Mouse (Mus musculus): ENCODE data around the gene Sars. TPM values are rescaled to one million over a fixed set of nuclear protein-coding genes. Genes with fewer than 3 reads are reported as not detected.

The Sars gene
- total RNA-seq, 1 experiment = 204 TPM

DNA sequence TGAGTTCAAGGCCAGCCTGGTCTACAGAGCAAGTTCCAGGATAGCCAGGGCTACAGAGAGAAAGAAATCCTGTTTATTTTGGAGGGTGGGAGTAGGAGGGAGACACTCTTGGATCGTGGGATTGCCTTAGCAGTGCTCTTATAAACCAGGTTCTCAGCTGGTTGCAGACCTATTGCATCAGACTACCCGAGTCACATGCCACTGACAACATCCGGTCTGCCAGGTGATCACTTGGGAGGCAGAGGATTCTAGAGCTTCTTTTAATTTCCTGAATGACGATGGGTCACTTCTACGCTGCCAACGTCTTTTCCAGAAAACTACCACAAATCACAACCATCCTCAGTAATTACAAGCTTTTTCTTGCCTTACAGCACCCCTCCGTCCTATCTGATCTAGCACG lies 980 bp downstream of the Sars start:
- Histone ChIP-seq H3K9me3 (ENCODE audit: control insufficient read depth, insufficient read depth, low read depth, low read length) (no peaks in the 10 kb centered on the region), H3K27ac (ENCODE audit: insufficient read depth, low read depth, low read length, poor library complexity, severe bottlenecking) (peak overlapping the region; percentile 73; the same call in 1 of the 2 replicates), H3K4me1 (ENCODE audit: control insufficient read depth in 2 of 2, insufficient read depth in 2 of 2, low read length in 2 of 2, poor library complexity in 1 of 2) (peaks cover 0 to 14% of the 10 kb centered on the region in 2 experiments; a peak in 3 of 4 replicates), H3K36me3 (ENCODE audit: control insufficient read depth, insufficient read depth, low read length, poor library complexity, severe bottlenecking) (peaks cover 11% of the 10 kb centered on the region; the same call in 1 of the 2 replicates), H3K4me3 (ENCODE audit: insufficient read depth in 1 of 2, low read depth in 1 of 2, low read length in 2 of 2, poor library complexity in 1 of 2, severe bottlenecking in 1 of 2) (peak overlapping the region; percentile 86 to 96), H3K9ac (ENCODE audit: insufficient read depth, low read depth, low read length, poor library complexity, severe bottlenecking) (peak overlapping the region; percentile 88)
- in situ Hi-C loops (cut with MboI; ENCODE audit: low sequenced_read_pairs in 2 of 2, unreplicated experiment in 2 of 2) = no loop called here
- TF ChIP-seq ZNF384 (IDR thresholded peaks at IDR 0.05; ENCODE audit: low read depth, low read length) = no peak
- no peak for TF ChIP-seq HCFC1 (IDR thresholded peaks at IDR 0.05; ENCODE audit: borderline replicate concordance, insufficient read depth, low read length)
- TF ChIP-seq ZC3H11A (IDR thresholded peaks at IDR 0.05; ENCODE audit: borderline replicate concordance, low read depth, low read length) = no peak
- no peak for TF ChIP-seq CHD2 (IDR thresholded peaks at IDR 0.05; ENCODE audit: low read depth, low read length)
- TF ChIP-seq MAFK (IDR thresholded peaks at IDR 0.05; ENCODE audit: insufficient read depth, low read depth, low read length) = no peak
- no peak for DNase-seq (ENCODE audit: low read depth, low spot score)

DNA sequence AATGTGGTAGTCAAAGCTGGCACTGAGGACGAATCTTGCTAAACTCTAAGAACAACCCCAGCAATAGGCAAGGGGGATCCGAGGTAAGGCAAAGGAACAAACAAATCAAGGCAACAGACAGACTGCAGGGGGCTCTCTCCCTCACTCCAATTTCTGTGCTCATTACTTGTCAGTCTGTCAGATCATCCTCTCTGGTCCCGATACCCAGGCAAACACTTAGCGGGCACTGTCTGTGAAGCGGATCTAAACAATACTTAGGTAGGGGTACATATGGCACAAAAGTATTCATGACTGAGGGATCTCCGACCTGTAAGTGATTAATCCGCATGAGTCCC lies 8.7 kb downstream of the Sars start:
- TF ChIP-seq MAFK (IDR thresholded peaks at IDR 0.05; ENCODE audit: insufficient read depth, low read depth, low read length) = no peak
- no peak for TF ChIP-seq HCFC1 (IDR thresholded peaks at IDR 0.05; ENCODE audit: borderline replicate concordance, insufficient read depth, low read length)
- TF ChIP-seq ZNF384 (IDR thresholded peaks at IDR 0.05; ENCODE audit: low read depth, low read length) = no peak
- TF ChIP-seq ZC3H11A (IDR thresholded peaks at IDR 0.05; ENCODE audit: borderline replicate concordance, low read depth, low read length) = no peak
- TF ChIP-seq CHD2 (IDR thresholded peaks at IDR 0.05; ENCODE audit: low read depth, low read length) = no peak
- H3K27ac ChIP-seq (ENCODE audit: insufficient read depth, low read depth, low read length, poor library complexity, severe bottlenecking) = no peak overlapping the region
- H3K9me3 ChIP-seq (ENCODE audit: control insufficient read depth, insufficient read depth, low read depth, low read length) = no peaks in the 10 kb centered on the region
- H3K9ac ChIP-seq (ENCODE audit: insufficient read depth, low read depth, low read length, poor library complexity, severe bottlenecking) = no peak overlapping the region
- H3K4me3 ChIP-seq (ENCODE audit: insufficient read depth in 1 of 2, low read depth in 1 of 2, low read length in 2 of 2, poor library complexity in 1 of 2, severe bottlenecking in 1 of 2) = no peak overlapping the region
- in situ Hi-C loops (cut with MboI; ENCODE audit: low sequenced_read_pairs in 2 of 2, unreplicated experiment in 2 of 2) = no loop called here
- H3K4me1 ChIP-seq (ENCODE audit: control insufficient read depth in 2 of 2, insufficient read depth in 2 of 2, low read length in 2 of 2, poor library complexity in 1 of 2) = peaks cover 7 to 10% of the 10 kb centered on the region in 2 experiments
- H3K36me3 ChIP-seq (ENCODE audit: control insufficient read depth, insufficient read depth, low read length, poor library complexity, severe bottlenecking) = peaks cover 51% of the 10 kb centered on the region
- no peak for DNase-seq (ENCODE audit: low read depth, low spot score)

DNA sequence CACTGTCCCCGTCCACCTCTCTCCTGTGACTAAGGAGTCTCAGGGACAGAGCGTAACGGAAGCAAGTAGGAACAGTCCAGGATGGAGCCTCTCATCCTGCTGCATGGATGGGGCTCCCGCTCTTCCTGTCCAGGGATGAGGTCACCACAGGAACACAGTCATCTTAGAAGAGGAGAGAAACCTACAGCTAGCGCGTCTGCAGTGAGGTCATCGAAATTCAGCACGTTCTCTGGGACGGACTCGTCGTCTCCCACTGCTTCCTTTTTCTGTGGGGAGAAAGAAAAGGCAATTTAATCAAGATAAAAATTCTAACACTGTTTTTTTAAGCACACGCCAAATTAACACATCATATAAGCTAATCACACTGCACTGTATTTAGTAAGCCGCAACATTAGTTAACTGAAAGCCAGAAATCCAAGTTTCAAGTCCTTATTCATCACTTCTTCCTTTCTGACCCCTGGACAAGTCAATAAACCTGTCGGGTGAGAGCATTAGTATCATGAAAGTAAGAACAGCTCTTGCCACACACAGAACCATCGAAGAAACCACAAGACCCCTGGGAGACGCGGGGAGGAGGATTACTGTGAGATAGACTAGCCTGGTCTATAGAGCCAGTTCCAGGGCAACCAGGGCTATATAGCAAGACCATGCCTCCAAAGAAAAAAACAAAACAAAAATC lies 9.2 kb downstream of the Sars start:
- in situ Hi-C loops (cut with MboI; ENCODE audit: low sequenced_read_pairs in 2 of 2, unreplicated experiment in 2 of 2) = no loop called here
- Histone ChIP-seq H3K9me3 (ENCODE audit: control insufficient read depth, insufficient read depth, low read depth, low read length) (no peaks in the 10 kb centered on the region), H3K9ac (ENCODE audit: insufficient read depth, low read depth, low read length, poor library complexity, severe bottlenecking) (no peak overlapping the region), H3K4me3 (ENCODE audit: insufficient read depth in 1 of 2, low read depth in 1 of 2, low read length in 2 of 2, poor library complexity in 1 of 2, severe bottlenecking in 1 of 2) (no peak overlapping the region), H3K36me3 (ENCODE audit: control insufficient read depth, insufficient read depth, low read length, poor library complexity, severe bottlenecking) (peaks cover 52% of the 10 kb centered on the region), H3K4me1 (ENCODE audit: control insufficient read depth in 2 of 2, insufficient read depth in 2 of 2, low read length in 2 of 2, poor library complexity in 1 of 2) (peaks cover 7 to 8% of the 10 kb centered on the region in 2 experiments), H3K27ac (ENCODE audit: insufficient read depth, low read depth, low read length, poor library complexity, severe bottlenecking) (no peak overlapping the region)
- no peak for DNase-seq (ENCODE audit: low read depth, low spot score)
- TF ChIP-seq ZNF384 (IDR thresholded peaks at IDR 0.05; ENCODE audit: low read depth, low read length) (no peak), ZC3H11A (IDR thresholded peaks at IDR 0.05; ENCODE audit: borderline replicate concordance, low read depth, low read length) (no peak), CHD2 (IDR thresholded peaks at IDR 0.05; ENCODE audit: low read depth, low read length) (no peak), MAFK (IDR thresholded peaks at IDR 0.05; ENCODE audit: insufficient read depth, low read depth, low read length) (no peak)

DNA sequence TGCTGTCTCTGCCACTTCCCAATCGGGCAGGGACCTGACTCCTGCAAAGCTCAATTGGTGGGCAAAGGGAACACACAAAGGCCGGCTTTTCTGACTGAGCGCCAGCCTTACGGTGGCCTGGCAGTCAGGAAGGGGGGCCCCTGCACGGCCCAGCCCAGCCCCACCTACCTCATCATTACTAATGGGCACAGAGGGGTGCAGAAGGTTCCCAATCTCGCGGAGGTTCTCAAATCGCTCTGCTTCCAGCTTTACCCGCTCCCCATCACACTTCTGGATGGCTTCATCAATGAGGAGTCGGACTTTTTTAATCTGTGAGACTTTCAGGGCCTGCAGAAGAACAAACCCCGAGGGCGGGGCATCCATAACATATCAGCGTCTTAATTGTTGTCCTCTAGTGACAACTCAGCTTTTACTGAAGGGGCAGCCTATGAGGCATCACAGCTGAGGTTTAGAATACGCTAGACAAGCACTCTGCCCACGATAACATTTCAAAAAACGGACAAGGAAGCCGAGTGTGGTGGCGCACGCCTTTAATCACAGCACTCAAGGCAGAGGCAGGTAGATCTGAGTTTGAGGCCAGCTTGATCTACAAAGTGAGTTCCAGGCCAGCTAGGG lies 11.0 kb downstream of the Sars start:
- Histone ChIP-seq H3K4me1 (ENCODE audit: control insufficient read depth in 2 of 2, insufficient read depth in 2 of 2, low read length in 2 of 2, poor library complexity in 1 of 2) (peaks cover 7 to 8% of the 10 kb centered on the region in 2 experiments), H3K36me3 (ENCODE audit: control insufficient read depth, insufficient read depth, low read length, poor library complexity, severe bottlenecking) (peaks cover 62% of the 10 kb centered on the region), H3K9me3 (ENCODE audit: control insufficient read depth, insufficient read depth, low read depth, low read length) (no peaks in the 10 kb centered on the region), H3K4me3 (ENCODE audit: insufficient read depth in 1 of 2, low read depth in 1 of 2, low read length in 2 of 2, poor library complexity in 1 of 2, severe bottlenecking in 1 of 2) (peak overlapping the region; percentile 14 to 44; a peak in 3 of 4 replicates), H3K9ac (ENCODE audit: insufficient read depth, low read depth, low read length, poor library complexity, severe bottlenecking) (peak overlapping the region; percentile 5; the same call in 1 of the 2 replicates), H3K27ac (ENCODE audit: insufficient read depth, low read depth, low read length, poor library complexity, severe bottlenecking) (peak overlapping the region; percentile 44)
- in situ Hi-C loops (cut with MboI; ENCODE audit: low sequenced_read_pairs in 2 of 2, unreplicated experiment in 2 of 2) = no loop called here
- TF ChIP-seq CHD2 (IDR thresholded peaks at IDR 0.05; ENCODE audit: low read depth, low read length) (peak; percentile 58; the same call in 1 of the 2 replicates), MAFK (IDR thresholded peaks at IDR 0.05; ENCODE audit: insufficient read depth, low read depth, low read length) (no peak)
- DNase-seq (ENCODE audit: low read depth, low spot score) = no peak

All from ES-E14 (cell line).